Mouse (Mus musculus): ENCODE measurements around the gene Bola2. TPM values are rescaled to one million over a fixed set of nuclear protein-coding genes. Genes with fewer than 3 reads are reported as not detected.
"Not testable (repeated sequence)": the region's sequence is repeated elsewhere in the genome, so short reads cannot be mapped to it uniquely, and the experiment has no call there.

Bola2 gene
- total RNA-seq, 2 experiments from 2014 or later, result 108 to 113 TPM

GRCm38 (mm10) chr7:126679683-126680082 is 15.5 kb upstream of the Bola2 start:
- intact Hi-C loops (cut with DNase I), result no loop called here
- DNase-seq (ENCODE audit: low spot score in 2 of 2), result no peak

DNA sequence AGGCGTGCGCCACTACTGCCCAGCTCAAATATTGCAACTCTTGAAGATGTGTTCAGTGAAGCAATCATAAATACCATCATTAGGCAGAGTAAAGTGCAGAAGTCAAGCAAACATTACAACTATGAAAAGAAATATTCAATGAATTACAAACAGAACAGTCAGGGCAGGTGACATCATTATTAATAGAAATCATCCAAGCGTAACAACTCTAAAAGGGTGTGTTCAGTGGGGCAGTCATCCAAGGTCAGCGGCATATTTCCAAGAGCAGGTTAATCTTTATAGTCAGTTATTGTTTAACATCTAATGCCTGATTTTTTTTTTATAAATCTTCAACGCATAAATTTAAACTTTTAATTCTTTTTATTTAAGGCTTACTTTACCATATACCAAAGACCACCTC is 14.0 kb upstream of the Bola2 start:
- intact Hi-C loops (cut with DNase I), result no loop called here

GRCm38 (mm10) chr7:126688156-126688555 is 7.0 kb upstream of the Bola2 start:
- DNase-seq (ENCODE audit: low spot score in 2 of 2); intact Hi-C loops (cut with DNase I): not testable (repeated sequence)

More for the DNA sequence above, 14.0 kb upstream of the Bola2 start:
- DNase-seq (ENCODE audit: low spot score in 2 of 2), result no peak

GRCm38 (mm10) chr7:126689021-126689420 is 6.2 kb upstream of the Bola2 start:
- DNase-seq (ENCODE audit: low spot score in 2 of 2), result no peak
- intact Hi-C loops (cut with DNase I), result no loop called here

DNA sequence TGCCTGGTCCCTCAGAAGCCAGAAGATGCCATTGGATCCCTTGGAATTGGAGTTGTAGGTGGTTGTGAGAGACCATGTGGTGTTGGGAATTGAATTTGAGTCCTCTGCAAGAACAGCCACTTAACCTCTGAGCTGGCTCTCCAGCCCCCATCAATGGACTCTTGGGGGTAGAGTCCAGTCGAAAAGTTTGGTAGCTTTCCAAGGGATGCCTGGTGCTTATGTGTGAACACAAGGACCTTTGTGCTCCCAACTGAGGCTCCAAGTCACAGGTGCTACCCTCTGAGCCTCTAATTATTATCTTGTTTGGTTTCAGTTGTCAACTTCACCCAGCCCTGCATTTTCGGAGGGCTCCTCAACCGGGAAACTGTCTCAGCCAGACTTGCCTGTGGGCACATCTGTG is 4.5 kb upstream of the Bola2 start:
- DNase-seq (ENCODE audit: low spot score in 2 of 2), result no peak
- intact Hi-C loops (cut with DNase I), result loop anchor here (5.0 kb wide), 2 partner anchors 43 to 108 kb away; partner anchors contain the start of genes Apobr and Sgf29

GRCm38 (mm10) chr7:126691676-126692075 is 3.5 kb upstream of the Bola2 start:
- DNase-seq (ENCODE audit: low spot score in 2 of 2), result no peak
- intact Hi-C loops (cut with DNase I), result loop anchor here (5.0 kb wide), 2 partner anchors 44 to 109 kb away; partner anchors contain the start of genes Apobr and Sgf29

GRCm38 (mm10) chr7:126692426-126692825 is 2.8 kb upstream of the Bola2 start:
- DNase-seq (ENCODE audit: low spot score in 2 of 2), result no peak
- intact Hi-C loops (cut with DNase I), result loop anchor here (5.0 kb wide), 2 partner anchors 45 to 110 kb away; partner anchors contain the start of genes Apobr and Sgf29

DNA sequence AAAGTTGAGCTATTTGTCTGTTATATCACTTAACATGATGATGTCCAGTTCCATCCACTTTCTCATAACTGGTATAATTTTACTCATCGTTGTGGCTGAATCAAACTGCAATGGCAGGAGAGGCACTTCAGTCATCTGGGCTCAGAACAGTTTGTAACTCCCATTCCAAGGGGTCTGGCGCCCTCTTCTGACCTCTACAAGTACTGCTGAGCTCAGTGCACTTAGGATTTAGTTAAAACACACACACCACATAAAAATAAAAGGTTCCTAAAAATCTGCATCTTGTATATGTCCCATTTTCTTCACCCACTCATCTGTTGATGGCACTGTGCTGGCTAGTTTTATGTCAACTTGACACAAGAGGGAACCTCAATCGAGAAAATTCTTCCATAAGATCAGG is 1.9 kb upstream of the Bola2 start:
- intact Hi-C loops (cut with DNase I), result loop anchor here (5.0 kb wide), 2 partner anchors 46 to 111 kb away; partner anchors contain the start of genes Apobr and Sgf29
- DNase-seq (ENCODE audit: low spot score in 2 of 2), result peak; percentile 89 to 91

GRCm38 (mm10) chr7:126693781-126694180 is 1.4 kb upstream of the Bola2 start:
- DNase-seq (ENCODE audit: low spot score in 2 of 2), result no peak
- intact Hi-C loops (cut with DNase I), result loop anchor here (5.0 kb wide), 2 partner anchors 46 to 111 kb away; partner anchors contain the start of genes Apobr and Sgf29

DNA sequence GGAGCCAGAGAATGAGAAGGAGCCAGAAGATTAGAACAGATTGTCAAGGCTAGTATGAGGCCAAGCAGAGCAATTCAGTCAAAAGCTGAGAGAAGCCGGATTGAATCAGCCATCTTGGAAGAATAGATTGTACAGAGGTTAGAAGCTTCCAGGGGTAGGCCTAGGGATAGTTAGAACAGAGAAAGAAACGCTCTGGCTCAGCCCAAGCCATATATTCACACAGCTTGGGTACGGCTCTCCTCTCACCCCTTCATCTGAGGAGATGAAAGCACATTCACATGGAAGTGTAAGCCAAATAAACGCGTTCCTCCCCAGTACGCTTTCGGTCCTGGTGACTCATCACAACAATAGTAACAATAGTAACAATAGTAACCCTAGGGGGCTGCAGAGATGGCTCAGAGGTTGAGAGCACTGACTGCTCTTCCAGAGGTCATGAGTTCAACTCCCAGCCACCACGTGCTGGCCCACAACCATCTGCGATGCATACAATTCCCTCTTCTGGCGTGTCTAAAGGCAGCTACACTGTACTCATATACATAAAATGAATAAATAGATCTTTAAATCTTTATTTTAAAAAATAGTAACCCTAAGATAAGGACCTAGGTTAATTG is 655 bp upstream of the Bola2 start:
- no peak for DNase-seq (ENCODE audit: low spot score in 2 of 2)
- intact Hi-C loops (cut with DNase I), result loop anchor here (5.0 kb wide), 3 partner anchors 47 to 127 kb away; partner anchors contain the start of genes Apobr, Eif3c and Sgf29

- DNase-seq (ENCODE audit: low spot score in 2 of 2), result peak; percentile 97
- intact Hi-C loops (cut with DNase I), result loop anchor here (5.0 kb wide), 1 partner anchor 128 kb away; the partner anchor contains the start of gene Eif3c
These were observed 518 bp downstream of the Bola2 start, which contains the start of gene Slx1b for GRCm38 (mm10) chr7:126695631-126696207. Gene Slx1b, minus strand, starts transcription at chr7:126695784.

DNA sequence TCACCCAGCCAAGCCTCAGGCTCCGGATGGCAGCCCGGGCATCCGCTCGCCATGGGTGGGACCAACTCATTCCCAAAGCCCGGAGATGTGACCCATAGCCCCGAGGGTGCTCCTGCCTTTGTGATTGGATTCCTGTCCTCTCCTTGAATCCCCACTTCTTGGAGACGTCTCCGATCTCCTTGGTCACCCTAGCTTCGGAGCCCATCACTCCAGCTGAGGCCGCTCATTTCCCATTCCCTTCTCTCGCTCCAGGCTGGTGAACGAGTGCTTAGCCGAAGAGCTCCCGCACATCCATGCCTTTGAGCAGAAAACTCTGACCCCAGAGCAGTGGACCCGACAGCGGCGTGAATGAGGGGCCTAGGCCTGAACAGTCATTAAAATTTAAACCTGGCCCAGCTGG is 1.1 kb downstream of the Bola2 start:
- DNase-seq (ENCODE audit: low spot score in 2 of 2), result no peak
- intact Hi-C loops (cut with DNase I), result loop anchor here (5.0 kb wide), 1 partner anchor 129 kb away; the partner anchor contains the start of gene Eif3c

DNA sequence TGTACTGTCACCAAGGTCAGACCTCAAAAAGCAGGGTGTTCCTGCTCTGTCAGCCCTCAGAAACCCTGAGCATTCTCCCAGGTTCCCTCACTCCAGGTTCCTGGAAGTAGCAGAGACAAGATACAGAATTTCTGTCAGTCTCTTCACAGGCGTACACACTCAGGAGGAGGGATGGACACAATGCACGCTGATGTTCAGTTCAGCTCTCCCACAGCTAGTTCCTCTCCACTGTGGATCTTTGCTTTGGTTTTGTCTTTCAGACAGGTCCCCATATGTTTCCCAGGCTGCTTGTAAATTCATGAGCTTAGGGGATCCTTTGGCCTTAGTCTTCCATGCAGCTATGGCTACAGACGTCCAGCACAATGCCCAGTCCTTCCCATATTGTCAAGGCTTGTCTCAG is 1.7 kb downstream of the Bola2 start:
- DNase-seq (ENCODE audit: low spot score in 2 of 2), result no peak
- intact Hi-C loops (cut with DNase I), result loop anchor here (5.0 kb wide), 1 partner anchor 130 kb away; the partner anchor contains the start of gene Eif3c

- no peak for DNase-seq (ENCODE audit: low spot score in 2 of 2)
- intact Hi-C loops (cut with DNase I), result loop anchor here (5.0 kb wide), 1 partner anchor 131 kb away; the partner anchor contains the start of gene Eif3c
These were observed 2.6 kb downstream of the Bola2 start for GRCm38 (mm10) chr7:126697838-126698237.

DNA sequence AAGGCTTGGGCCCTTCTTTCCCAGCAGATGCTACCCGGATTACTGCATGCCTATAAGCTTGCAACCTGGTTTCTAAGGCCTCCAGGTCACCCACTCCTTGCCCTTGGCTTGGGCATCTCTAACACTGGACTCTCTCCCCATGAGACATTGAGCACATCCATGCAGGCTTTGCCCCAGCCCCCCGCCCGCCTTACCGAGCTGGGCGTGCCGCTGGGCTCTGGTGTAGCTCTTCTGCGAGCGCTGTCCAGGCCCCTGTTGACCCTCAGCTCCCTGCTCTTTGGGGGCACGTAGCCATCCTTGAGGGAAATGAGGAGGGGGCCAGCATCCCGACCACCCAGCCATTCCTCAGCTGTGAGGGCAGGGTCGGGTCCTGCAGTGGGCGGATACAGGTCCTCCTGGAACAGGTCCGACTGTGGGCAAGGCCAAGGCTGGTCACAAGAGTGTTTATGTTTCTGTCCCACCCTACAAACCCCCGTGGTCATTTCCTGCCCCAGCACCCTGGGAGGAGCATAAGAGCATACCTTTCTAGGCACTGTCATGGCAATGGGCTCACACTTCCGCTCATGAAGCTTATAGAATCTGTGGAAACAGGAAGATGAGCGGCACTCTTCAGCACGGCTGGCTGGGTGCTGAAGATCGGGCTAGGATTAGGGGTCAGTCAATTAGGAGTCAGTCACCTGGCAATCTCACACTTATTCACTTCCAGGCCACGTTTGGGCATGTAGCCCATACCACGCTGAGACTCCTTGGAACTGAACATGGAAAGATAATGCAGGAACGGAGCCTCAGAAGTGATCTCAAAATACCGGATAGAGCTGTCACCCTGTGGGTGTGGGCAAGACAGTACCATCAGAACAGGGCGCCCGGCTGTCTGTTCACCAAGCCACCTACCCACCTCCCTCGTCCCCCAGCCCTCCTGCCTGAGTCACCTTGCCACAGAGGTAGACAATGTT is 5.1 kb downstream of the Bola2 start:
- no peak for DNase-seq (ENCODE audit: low spot score in 2 of 2)
- intact Hi-C loops (cut with DNase I), result loop anchor here (5.0 kb wide), 2 partner anchors 62 to 77 kb away; partner anchors contain the start of gene Ypel3

DNA sequence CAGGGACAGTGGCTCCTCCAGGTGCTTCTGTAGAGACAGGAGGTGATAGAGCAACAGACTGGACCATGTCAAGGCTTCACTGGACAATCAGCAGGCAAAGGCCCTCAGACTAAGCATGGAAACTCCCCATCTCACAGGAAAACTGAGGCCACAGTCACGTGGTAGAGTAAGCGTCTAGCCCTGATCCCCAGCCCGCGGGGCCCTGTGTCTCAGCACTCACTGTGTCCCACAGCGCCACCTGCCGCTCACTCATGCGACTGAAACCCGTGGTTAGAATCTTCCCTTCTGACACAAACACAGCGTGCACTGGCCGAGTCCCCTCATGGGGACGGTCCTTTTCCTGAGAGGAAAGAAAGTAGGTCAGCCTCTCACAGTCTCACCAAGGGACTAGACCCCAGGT is 5.9 kb downstream of the Bola2 start:
- DNase-seq (ENCODE audit: low spot score in 2 of 2), result peak; percentile 95 to 96
- intact Hi-C loops (cut with DNase I), result loop anchor here (5.0 kb wide), 2 partner anchors 61 to 76 kb away; partner anchors contain the start of gene Ypel3

DNA sequence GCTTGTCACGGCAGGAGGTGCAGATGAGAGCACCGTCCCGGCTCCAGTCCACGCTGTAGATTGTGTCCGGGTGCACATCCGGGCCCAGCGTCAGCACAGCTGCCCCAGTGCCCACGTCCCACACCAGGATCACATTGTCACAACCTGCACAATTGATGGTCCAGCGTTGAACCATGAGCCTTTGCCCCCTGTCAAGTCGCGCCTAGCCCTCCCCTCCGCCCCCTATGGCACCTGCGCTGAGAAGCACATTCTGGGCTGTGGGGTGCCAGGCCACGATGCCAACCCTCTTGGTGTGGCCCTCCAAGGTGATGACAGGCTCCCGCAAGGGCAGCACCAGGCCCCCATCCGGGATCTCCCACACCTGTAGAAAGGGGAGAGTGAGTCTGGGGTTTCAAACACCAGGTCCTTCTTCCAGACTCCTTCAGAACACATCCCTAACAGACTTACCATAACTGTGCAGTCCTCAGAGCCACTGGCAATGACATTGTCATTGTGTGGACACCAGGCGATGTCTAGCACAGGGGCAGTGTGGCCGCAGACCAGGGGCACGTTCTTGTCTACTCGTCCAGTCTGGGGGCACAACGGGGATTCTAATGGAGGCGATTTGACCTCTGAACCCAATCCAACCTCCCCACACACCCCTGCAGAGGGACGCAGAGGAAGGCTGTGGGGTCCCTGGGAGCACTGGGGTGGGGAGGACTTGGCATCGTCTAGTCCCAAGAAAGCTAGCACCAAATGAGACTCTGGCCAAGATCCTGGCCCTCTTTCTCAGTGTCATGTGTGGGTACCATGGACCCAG is 6.6 kb downstream of the Bola2 start:
- intact Hi-C loops (cut with DNase I), result loop anchor here (5.0 kb wide), 2 partner anchors 61 to 76 kb away; partner anchors contain the start of gene Ypel3
- DNase-seq (ENCODE audit: low spot score in 2 of 2), result no peak

- DNase-seq (ENCODE audit: low spot score in 2 of 2), result no peak
- intact Hi-C loops (cut with DNase I), result loop anchor here (5.0 kb wide), 2 partner anchors 60 to 75 kb away; partner anchors contain the start of gene Ypel3
These were observed 7.2 kb downstream of the Bola2 start for GRCm38 (mm10) chr7:126702358-126702757.

All from left cerebral cortex, postnatal 14 days (tissue).